Mouse (Mus musculus) central nervous system, embryonic 11.5 days (tissue): ENCODE data around the gene Igsf23. TPM values are rescaled to one million over a fixed set of nuclear protein-coding genes. Genes with fewer than 3 reads are reported as not detected.

ENCODE experiments used
- polyA plus RNA-seq: library from polyadenylated mRNA; depleted of rRNA; stranded (reverse); fragments of >200 nt; gene quantifications from 2 replicates; pipeline ENCODE4 v1.2.3, GENCODE M21; 2012; rRNA removed

Gene Igsf23
- 0.06 and 0.12 TPM in 2 replicates for polyA plus RNA-seq

DNA sequence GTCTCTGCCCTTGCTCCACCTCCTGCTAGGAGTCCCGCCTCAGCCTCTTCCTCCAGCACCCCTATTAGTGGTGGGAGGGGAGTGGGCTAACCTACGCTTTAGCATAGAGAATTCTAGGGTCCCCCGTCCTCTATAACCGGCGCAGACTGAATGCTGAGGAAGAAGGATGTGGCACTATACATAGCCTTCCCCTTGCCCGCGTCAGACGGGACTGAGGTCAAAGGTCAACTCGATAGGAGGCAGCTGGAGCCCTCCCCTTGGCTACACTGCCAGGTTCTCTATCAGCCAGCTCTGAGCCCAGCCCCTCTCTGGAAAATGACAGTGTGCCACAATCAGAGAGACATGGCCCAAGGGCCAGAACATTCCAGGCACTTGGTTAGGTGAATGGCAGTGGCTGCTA lies at the start of gene Igsf23:
TSS of gene Igsf23 (minus strand) at position 168 of the 400 bp plus-strand sequence.

DNA sequence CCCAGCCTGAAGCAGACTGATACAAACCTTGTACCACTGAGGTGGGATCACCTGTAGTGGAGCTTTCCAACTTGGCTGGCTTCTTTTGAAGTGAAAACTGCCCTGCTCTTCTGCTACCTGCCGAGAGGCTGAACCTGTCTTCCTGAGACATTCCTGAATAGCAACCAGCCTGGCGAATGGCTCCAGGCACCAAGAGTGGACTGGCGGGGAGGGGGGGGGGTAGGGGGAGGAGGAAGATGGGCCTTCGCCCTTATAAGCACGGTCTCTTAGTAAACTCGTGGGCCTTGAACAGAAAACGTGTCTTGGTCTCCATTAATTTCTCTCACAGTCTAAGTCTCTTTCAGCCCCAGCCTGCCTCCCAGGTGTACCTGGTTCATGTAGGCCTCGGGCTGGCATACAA lies 40.6 kb upstream of the Igsf23 start, which contains the start of gene Nlrp9b:
TSS of gene Nlrp9b (plus strand) at position 301 of the 400 bp plus-strand sequence.

DNA sequence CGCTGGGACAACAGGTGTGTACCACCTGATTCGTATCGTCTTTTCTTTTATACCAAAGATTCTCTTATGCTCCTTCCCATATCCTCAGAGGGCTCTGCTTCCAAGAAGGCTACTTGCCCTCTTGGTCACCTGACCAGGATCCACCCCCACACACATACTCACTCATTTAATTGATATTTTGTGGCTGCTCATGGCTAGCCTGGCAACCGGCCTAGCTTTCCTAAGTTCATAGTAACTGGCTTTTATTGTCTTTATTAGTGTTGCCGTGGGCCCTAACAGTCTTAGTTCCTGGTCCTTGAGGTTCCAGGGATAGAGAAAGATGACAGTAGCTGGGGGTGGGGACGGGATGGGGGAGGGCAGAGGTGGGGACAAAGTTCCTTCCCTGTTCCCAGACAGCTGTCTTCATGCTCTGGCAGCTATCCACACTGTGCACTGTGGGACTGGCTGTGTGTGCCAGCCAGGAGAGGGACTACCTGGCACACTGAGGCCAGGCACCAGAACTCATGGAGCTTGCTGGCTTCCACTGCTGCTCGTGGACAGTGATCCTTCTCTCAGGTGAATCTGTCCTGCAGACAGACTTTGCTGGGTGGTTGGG lies 14.5 kb upstream of the Igsf23 start, which contains the start of gene Ceacam20:
TSS of gene Ceacam20 (plus strand) at position 428 of the 595 bp plus-strand sequence.

DNA sequence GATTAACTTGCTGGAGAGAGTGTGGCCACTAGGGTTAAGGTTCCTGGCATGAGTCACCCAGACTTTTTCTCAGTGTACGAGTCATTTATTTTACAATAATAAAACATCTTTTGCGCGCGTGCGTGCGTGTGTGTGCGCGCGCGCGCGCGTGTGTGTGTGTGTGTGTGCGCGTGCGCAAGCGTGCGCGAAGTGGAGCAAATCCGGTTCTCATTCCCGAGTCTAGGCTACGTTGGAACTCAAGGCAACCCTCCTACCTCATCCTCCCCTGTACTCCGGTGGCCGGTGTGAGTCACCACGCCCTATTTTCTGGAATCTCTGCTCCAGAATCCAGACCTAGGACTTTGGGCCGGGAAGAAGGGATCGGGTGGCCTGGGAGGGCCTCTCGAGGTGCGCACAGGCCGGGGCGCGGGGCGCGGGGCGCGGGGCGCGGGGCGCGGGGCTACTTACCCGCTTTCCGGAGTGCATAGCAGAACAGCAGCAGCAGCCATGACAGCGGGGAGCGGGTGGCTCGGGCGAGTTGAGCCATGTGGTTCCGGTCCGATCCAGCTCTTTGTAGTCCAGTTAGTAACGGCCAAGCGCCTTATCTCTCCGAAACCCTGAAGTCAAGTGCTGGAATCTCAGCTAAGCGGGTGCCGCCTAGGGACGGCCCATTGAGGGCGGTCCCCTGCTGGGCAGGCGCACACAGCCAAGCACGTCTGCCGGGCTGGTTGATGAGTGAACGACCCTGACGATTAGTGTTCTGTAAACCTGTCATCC lies 29.9 kb downstream of the Igsf23 start, which contains the start of gene Pvr:
TSS of gene Pvr (minus strand) at position 655 of the 756 bp plus-strand sequence.

DNA sequence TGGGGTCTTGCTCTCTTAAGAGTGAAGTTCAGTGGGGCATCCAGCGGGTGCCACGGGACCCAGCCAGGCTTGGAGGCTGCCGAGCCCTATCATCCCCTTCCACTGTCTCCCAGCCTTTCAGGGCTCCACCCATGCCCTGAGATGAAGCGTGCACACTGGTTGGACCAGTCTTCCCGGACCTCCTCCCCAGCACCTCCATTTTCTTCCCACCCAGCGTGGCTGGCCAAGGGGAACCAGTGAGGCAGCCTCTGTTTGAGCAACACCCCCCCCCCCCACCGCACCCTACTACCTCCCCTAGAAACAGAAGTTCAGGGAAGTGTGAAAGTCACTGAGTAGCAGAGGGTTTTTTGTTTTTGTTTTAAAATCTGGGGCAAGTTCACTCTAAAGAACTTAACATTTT lies 62.7 kb downstream of the Igsf23 start, which contains the start of gene Ceacam19:
TSS of gene Ceacam19 (minus strand) at position 117 of the 400 bp plus-strand sequence.

Other genes starting within 250 kb of the Igsf23 start
- gene Tomm40, start 235.3 kb downstream of the Igsf23 start, polyA plus RNA-seq, result 102 and 110 TPM in 2 replicates
- 43.3 and 45.3 TPM in 2 replicates for gene Nectin2, start 200.3 kb downstream of the Igsf23 start, polyA plus RNA-seq
- gene Bcam, start 179.7 kb downstream of the Igsf23 start, polyA plus RNA-seq, result 18.2 and 28.9 TPM in 2 replicates
- 0.34 and 0.46 TPM in 2 replicates for gene Cblc, start 153.9 kb downstream of the Igsf23 start, polyA plus RNA-seq
- gene Bcl3, start 128.0 kb downstream of the Igsf23 start, polyA plus RNA-seq, result 0.60 and 1.0 TPM in 2 replicates
- 0.24 and 0.29 TPM in 2 replicates for gene Gm19345, start 98.8 kb downstream of the Igsf23 start, polyA plus RNA-seq
- not detected in 2 replicates for gene Ceacam16, start 89.5 kb downstream of the Igsf23 start, polyA plus RNA-seq
- not detected in 2 replicates for gene Ceacam19, start 62.8 kb downstream of the Igsf23 start, polyA plus RNA-seq
- gene Pvr, start 29.6 kb downstream of the Igsf23 start, polyA plus RNA-seq, result 3.6 and 8.4 TPM in 2 replicates
- gene Ceacam20, start 14.7 kb upstream of the Igsf23 start, polyA plus RNA-seq, result not detected in 2 replicates
- 0.01 TPM in 1 of 2 replicates, not detected in the other for gene Nlrp9b, start 40.7 kb upstream of the Igsf23 start, polyA plus RNA-seq
- not detected in 2 replicates for gene Vmn1r91, start 148.9 kb upstream of the Igsf23 start, polyA plus RNA-seq
- gene Gm16442, start 171.8 kb upstream of the Igsf23 start, polyA plus RNA-seq, result not detected in 2 replicates
- not detected in 2 replicates for gene Vmn1r93, start 188.3 kb upstream of the Igsf23 start, polyA plus RNA-seq
- not detected in 2 replicates for gene Vmn1r94, start 217.6 kb upstream of the Igsf23 start, polyA plus RNA-seq
- not detected in 2 replicates for gene Vmn1r95, start 243.0 kb upstream of the Igsf23 start, polyA plus RNA-seq